19 mouse cellular contexts compared by ENCODE assay signal in the genomic region with DNA sequence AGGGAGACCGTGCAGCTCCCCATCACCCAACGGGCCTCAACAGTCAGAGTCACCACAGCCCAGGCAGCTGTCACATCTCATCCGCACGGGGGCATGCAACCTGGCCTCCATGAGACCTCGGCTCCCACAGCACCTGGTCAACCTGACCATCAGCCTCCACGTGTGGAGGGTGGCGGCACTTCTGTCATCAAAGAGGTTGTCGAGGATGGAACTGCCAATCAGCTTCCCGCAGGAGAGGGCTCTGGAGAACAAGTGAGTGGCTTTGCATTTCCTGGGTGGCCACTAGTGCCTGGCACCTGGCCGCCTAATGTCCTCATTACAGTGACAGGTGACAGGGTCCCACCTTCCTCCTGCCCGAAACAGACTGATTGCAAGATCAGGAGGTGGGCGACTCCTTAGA. TPM values are rescaled to one million over a fixed set of nuclear protein-coding genes. Genes with fewer than 3 reads are reported as not detected.
A peak's percentile ranks its signal among the peaks of the same experiment; 100 is the strongest.
DNase-seq lines count a peak whose midpoint lies in the region; ATAC-seq lines count a peak whose summit lies in the region.
"Had no signal": no experiment of that assay in that cellular context is flagged by ENCODE, and none has a peak within 500 bp of the region (broad histone marks: within the 10 kb centered on the region; RNA-seq: fewer than 3 reads in every experiment).

No protein-coding gene starts in this region.

- DNase-seq in lung, adult 18-20 months = peak; percentile 62 to 69
- DNase-seq in lung, postnatal 14 days = no peak
- DNase-seq in lung, postnatal 10 days = peak; percentile 37
- peak; percentile 75 for DNase-seq in lung, postnatal 36 days
- DNase-seq: adrenal gland, adult 8-10 months; adrenal gland, postnatal 14 days; adrenal gland, postnatal 36 days; B cell, adult 2 months; cerebellum, adult 11-12 months; cerebellum, adult 2 months; cerebellum, adult 9-10 months; cerebellum, postnatal 10 days; cerebellum, postnatal 25 days had no signal

- no peak for ATAC-seq in erythroblast, adult 5-6 weeks (replicated peaks; ENCODE audit: low FRiP score, poor library complexity, severe bottlenecking)
- ATAC-seq: activated CD4-positive, CD25-positive, alpha-beta regulatory T cell, adult 4 months; CD4-positive, CD25-positive, alpha-beta regulatory T cell, adult 4 months; forebrain, embryonic 14.5 days; forebrain, embryonic 16.5 days; Patski had no signal

RNA-seq across cellular contexts. Expression of a gene that starts 19.5 kb away (rescaled TPM):
- 1.2 TPM in 1 of 2 replicates, not detected in the other for total RNA-seq in erythroblast, adult 5-6 weeks (2015; ENCODE audit: low replicate concordance)
- 0.98 TPM in 1 of 2 replicates, not detected in the other for total RNA-seq in erythroblast, adult 5-6 weeks (2017; ENCODE audit: low replicate concordance)
